15 mouse cellular contexts compared by ENCODE assay signal in the genomic region with DNA sequence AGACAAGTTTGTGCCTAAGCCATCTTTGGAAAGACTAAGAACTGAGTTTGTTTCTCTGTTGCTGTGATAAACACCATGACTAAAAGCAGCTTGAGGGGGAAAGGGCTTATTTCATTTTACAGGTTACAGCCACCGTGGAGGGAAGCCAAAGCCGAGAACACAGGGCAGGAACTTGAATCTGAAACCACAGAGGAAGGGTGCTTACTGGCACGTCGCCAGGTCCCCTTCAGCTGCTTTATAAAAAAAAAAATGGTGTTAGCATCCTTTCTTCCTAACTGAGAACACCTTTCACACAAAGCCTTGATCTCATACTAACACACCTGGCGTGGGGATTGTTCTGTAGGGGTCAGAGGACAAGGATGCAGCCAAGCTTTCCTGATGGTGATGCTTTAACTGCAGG. TPM values are rescaled to one million over a fixed set of nuclear protein-coding genes. Genes with fewer than 3 reads are reported as not detected.
DNase-seq lines count a peak whose midpoint lies in the region; ATAC-seq lines count a peak whose summit lies in the region.
"Had no signal": no experiment of that assay in that cellular context is flagged by ENCODE, and none has a peak within 500 bp of the region (broad histone marks: within the 10 kb centered on the region; RNA-seq: fewer than 3 reads in every experiment).

No protein-coding gene starts in this region.

- no peaks in the 10 kb centered on the region for H3K9me3 ChIP-seq in intestine, embryonic 15.5 days
- H3K9me3 ChIP-seq: hindbrain, embryonic 15.5 days; kidney, embryonic 15.5 days; limb, embryonic 15.5 days had no signal

- 64% methylated on average over 5 of the region's 5 CpGs for WGBS in intestine, embryonic 15.5 days

- H3K27ac ChIP-seq in intestine, embryonic 15.5 days, result no peak overlapping the region
- H3K27ac ChIP-seq: hindbrain, embryonic 15.5 days; kidney, embryonic 15.5 days; limb, embryonic 15.5 days had no signal

- H3K4me3 ChIP-seq in intestine, embryonic 15.5 days (replicated peaks), result no peak overlapping the region
- H3K4me3 ChIP-seq: hindbrain, embryonic 15.5 days; kidney, embryonic 15.5 days; limb, embryonic 15.5 days had no signal

- H3K4me1 ChIP-seq in intestine, embryonic 15.5 days (replicated peaks), result peaks cover 31% of the 10 kb centered on the region

- no peaks in the 10 kb centered on the region for H3K36me3 ChIP-seq in intestine, embryonic 15.5 days
- H3K36me3 ChIP-seq: hindbrain, embryonic 15.5 days; limb, embryonic 15.5 days had no signal

- H3K4me2 ChIP-seq in intestine, embryonic 15.5 days (replicated peaks), result no peak overlapping the region
- H3K4me2 ChIP-seq: hindbrain, embryonic 15.5 days; kidney, embryonic 15.5 days; limb, embryonic 15.5 days; lung, embryonic 14.5 days had no signal

- H3K9ac ChIP-seq in intestine, embryonic 15.5 days, result no peak overlapping the region
- H3K9ac ChIP-seq: hindbrain, embryonic 15.5 days; kidney, embryonic 15.5 days; limb, embryonic 15.5 days; lung, embryonic 14.5 days had no signal

- no peak for ATAC-seq in intestine, embryonic 15.5 days
- ATAC-seq: forebrain, embryonic 16.5 days had no signal

- H3K27me3 ChIP-seq in intestine, embryonic 15.5 days (replicated peaks), result no peaks in the 10 kb centered on the region
- H3K27me3 ChIP-seq: hindbrain, embryonic 15.5 days; kidney, embryonic 15.5 days; limb, embryonic 15.5 days had no signal

- peak; percentile 60 for DNase-seq in lung, postnatal 36 days
- no peak for DNase-seq in lung, adult 18-20 months
- peak; percentile 65 to 79 for DNase-seq in CD8-positive naive resting alpha-beta T cell, adult 2 months (ENCODE audit: low read depth in 2 of 2, low spot score in 2 of 2)
- peak; percentile 71 for DNase-seq in induced T-regulatory cell, adult 2 months (ENCODE audit: low read depth)
- DNase-seq in thymus, postnatal 14 days, result peak; percentile 72
- no peak for DNase-seq in frontal cortex, postnatal 36 days (ENCODE audit: low spot score in 2 of 2)
- DNase-seq in layer of hippocampus, adult 18-20 months (ENCODE audit: low spot score in 2 of 2), result no peak
- DNase-seq: cerebellum, adult 11 months; gastrocnemius, postnatal 36 days; lung, embryonic 14.5 days had no signal

RNA-seq across cellular contexts. Expression of gene Tanc1, which starts 19.6 kb away (rescaled TPM):
- total RNA-seq in layer of hippocampus, adult 18-20 months (2021), result 100 to 1,000 TPM; 109 to 114 TPM
- 19.8 and 24.1 TPM in 2 replicates for polyA plus RNA-seq in intestine, embryonic 15.5 days (2015; fragmentation: Nextera tagmentation; extraction: Ambion mirVana)

Comparison
In these comparisons a context has a peak if more than half of its experiments do, and no peak if none do; other contexts are left out.
1. DNase-seq: peak in lung, postnatal 36 days (single experiment), CD8-positive naive resting alpha-beta T cell, adult 2 months (2 of 2), induced T-regulatory cell, adult 2 months (single experiment) and thymus, postnatal 14 days (single experiment); none in lung, adult 18-20 months (0 of 2), frontal cortex, postnatal 36 days (0 of 2) and layer of hippocampus, adult 18-20 months (0 of 2).